Mouse (Mus musculus) megakaryocyte, embryonic 14.5 days (primary cell): ENCODE measurements around the gene Sh3tc1.

Experiments
- FLI1 ChIP-seq: IDR thresholded peaks from 2 replicates; pipeline ENCODE4 v1.6.1; 2012; ENCODE audit warnings: low read length, inconsistent platforms, mixed read lengths
- GATA1 ChIP-seq: IDR thresholded peaks from 3 replicates; pipeline ENCODE4 v1.6.1; 2012; ENCODE audit warnings: mixed read lengths, low read length, inconsistent platforms, borderline replicate concordance

DNA sequence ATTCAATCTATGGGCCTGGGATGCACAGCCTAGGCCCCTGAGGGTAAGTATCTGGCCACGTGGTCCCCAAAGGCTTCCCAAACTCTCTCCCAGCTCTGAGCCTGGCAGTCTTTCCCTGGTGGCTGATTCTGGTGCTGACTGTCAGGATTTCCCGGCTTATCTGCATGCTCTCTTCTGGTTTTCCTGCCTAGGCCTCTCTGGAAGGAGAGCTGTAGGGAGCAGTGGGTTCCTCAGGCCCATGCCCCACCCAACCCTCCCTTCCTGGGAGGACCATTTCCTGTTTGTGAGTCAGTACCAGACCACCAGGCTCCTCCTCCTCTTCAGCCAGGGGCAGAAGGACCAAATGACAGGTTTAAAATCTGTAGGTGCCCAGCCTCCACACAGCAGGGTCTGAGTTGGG lies 17.1 kb downstream of the Sh3tc1 start:
- TF ChIP-seq FLI1 (no peak), GATA1 (peak; percentile 8; the same call in 1 of the 3 replicates)
